Mouse (Mus musculus) intestine, postnatal 0 days (tissue): Measurements from ENCODE around the gene Klk15. TPM values are rescaled to one million over a fixed set of nuclear protein-coding genes. Genes with fewer than 3 reads are reported as not detected.
"Not testable (repeated sequence)": the region's sequence is repeated elsewhere in the genome, so short reads cannot be mapped to it uniquely, and the experiment has no call there.

Experiments used
- ATAC-seq: fragments of 200-750 bp; cut with Nextera tagmentation; 2 replicates; pipeline ENCODE4 v1.8.0; 2017; ENCODE audit warnings: mild to moderate bottlenecking, moderate TSS enrichment, moderate library complexity
- H3K27ac ChIP-seq: fragments of 300-500 bp; sonication (generic); 2 replicates; pipeline ENCODE4 v1.5.1; 2014; ENCODE audit warnings: mild to moderate bottlenecking, low read depth, low read length, moderate library complexity
- H3K27me3 ChIP-seq: fragments of 300-500 bp; sonication (generic); replicated peaks from 2 replicates; pipeline ENCODE4 v1.6.1; 2014; ENCODE audit warnings: low read length, mixed read lengths; ENCODE audit not compliant: control insufficient read depth, insufficient read depth
- H3K36me3 ChIP-seq: fragments of 300-500 bp; sonication (generic); 2 replicates; pipeline ENCODE4 v1.6.1; 2014; ENCODE audit warnings: mild to moderate bottlenecking, moderate library complexity; ENCODE audit not compliant: control insufficient read depth, insufficient read depth
- H3K4me1 ChIP-seq: fragments of 300-500 bp; sonication (generic); replicated peaks from 2 replicates; pipeline ENCODE4 v1.6.1; 2014; ENCODE audit warnings: antibody characterized with exemption, low read length, mixed read lengths; ENCODE audit not compliant: control insufficient read depth, insufficient read depth
- H3K4me2 ChIP-seq: fragments of 300-500 bp; sonication (generic); replicated peaks from 2 replicates; pipeline ENCODE4 v1.6.1; 2014; ENCODE audit warnings: low read depth, mild to moderate bottlenecking, moderate library complexity
- H3K4me3 ChIP-seq: fragments of 300-500 bp; sonication (generic); 2 replicates; pipeline ENCODE4 v1.5.1; 2014; ENCODE audit warnings: low read depth, low read length
- H3K9ac ChIP-seq: fragments of 300-500 bp; sonication (generic); 2 replicates; pipeline ENCODE4 v1.6.1; 2014; ENCODE audit warnings: mild to moderate bottlenecking, low read depth, low read length
- H3K9me3 ChIP-seq: fragments of 300-500 bp; sonication (generic); 2 replicates; pipeline ENCODE4 v1.6.1; 2016; ENCODE audit warnings: mixed run types; ENCODE audit not compliant: control insufficient read depth
- CTCF ChIP-seq: sonication (generic); IDR thresholded peaks from 2 replicates; pipeline ENCODE4 v1.5.1; 2016; ENCODE audit warnings: low read depth, mild to moderate bottlenecking, control low read depth, antibody characterized with exemption, moderate library complexity
- WGBS: fragments of 180-500 bp; shearing (Covaris S2); extraction: QIAGEN DNeasy Blood & Tissue Kit; methylation state at CpG from one replicate; pipeline ENCODE4 v1.1.7; 2014; 5-methylcytosine and 5-hydroxymethylcytosine counted together
- polyA plus RNA-seq: library from polyadenylated mRNA; unstranded; fragments of >200 nt; fragmentation: Nextera tagmentation; extraction: Ambion mirVana; gene quantifications from 2 replicates; pipeline ENCODE4 v1.2.1, GENCODE M21; 2015

Gene Klk15
- polyA plus RNA-seq, 1 experiment from 2014 or later: not detected

GRCm38 (mm10) chr7:43932337-43932736 lies 1.2 kb upstream of the Klk15 start:
- no peaks in the 10 kb centered on the region for H3K9me3 ChIP-seq
- H3K4me1 ChIP-seq: no peaks in the 10 kb centered on the region
- H3K9ac ChIP-seq: no peak overlapping the region
- no peaks in the 10 kb centered on the region for H3K36me3 ChIP-seq
- H3K27ac ChIP-seq: no peak overlapping the region
- H3K4me2 ChIP-seq: no peak overlapping the region
- H3K27me3 ChIP-seq: no peaks in the 10 kb centered on the region
- ATAC-seq: no peak
- 44% methylated on average over 4 of the region's 4 CpGs for WGBS
- no peak overlapping the region for H3K4me3 ChIP-seq
- TF ChIP-seq CTCF: no peak

- no peaks in the 10 kb centered on the region for H3K9me3 ChIP-seq
- no peak overlapping the region for H3K4me3 ChIP-seq
- no peaks in the 10 kb centered on the region for H3K4me1 ChIP-seq
- H3K36me3 ChIP-seq: no peaks in the 10 kb centered on the region
- no peak overlapping the region for H3K9ac ChIP-seq
- no peaks in the 10 kb centered on the region for H3K27me3 ChIP-seq
- no peak for ATAC-seq
- TF ChIP-seq CTCF: no peak
- WGBS: 41% methylated on average over 3 of the region's 3 CpGs
- no peak overlapping the region for H3K27ac ChIP-seq
- H3K4me2 ChIP-seq: no peak overlapping the region
Measured at GRCm38 (mm10) chr7:43934747-43935146, 1.2 kb downstream of the Klk15 start.

- no peaks in the 10 kb centered on the region for H3K9me3 ChIP-seq
- WGBS: 83% methylated on average over 14 of the region's 14 CpGs
- no peak for ATAC-seq
Measured at GRCm38 (mm10) chr7:43936551-43936950, 3.0 kb downstream of the Klk15 start.

GRCm38 (mm10) chr7:43942293-43942692 lies 8.8 kb downstream of the Klk15 start:
- not testable (repeated sequence) for H3K27me3 ChIP-seq, H3K4me1 ChIP-seq, H3K36me3 ChIP-seq, ATAC-seq, H3K4me3 ChIP-seq, H3K9me3 ChIP-seq, H3K4me2 ChIP-seq, H3K27ac ChIP-seq, H3K9ac ChIP-seq
- WGBS: 44% methylated on average over 3 of the region's 3 CpGs

More at GRCm38 (mm10) chr7:43936551-43936950, 3.0 kb downstream of the Klk15 start:
- no peak overlapping the region for H3K27ac ChIP-seq
- TF ChIP-seq CTCF: no peak
- no peak overlapping the region for H3K9ac ChIP-seq
- H3K4me3 ChIP-seq: no peak overlapping the region
- H3K36me3 ChIP-seq: no peaks in the 10 kb centered on the region
- H3K27me3 ChIP-seq: no peaks in the 10 kb centered on the region
- no peaks in the 10 kb centered on the region for H3K4me1 ChIP-seq
- no peak overlapping the region for H3K4me2 ChIP-seq

- no peaks in the 10 kb centered on the region for H3K9me3 ChIP-seq
- H3K36me3 ChIP-seq: no peaks in the 10 kb centered on the region
- no peak overlapping the region for H3K9ac ChIP-seq
- ATAC-seq: no peak
- no peak overlapping the region for H3K4me2 ChIP-seq
- TF ChIP-seq CTCF: no peak
- H3K27ac ChIP-seq: no peak overlapping the region
- H3K4me1 ChIP-seq: no peaks in the 10 kb centered on the region
- H3K4me3 ChIP-seq: no peak overlapping the region
- WGBS: 70% methylated on average over 3 of the region's 3 CpGs
- no peaks in the 10 kb centered on the region for H3K27me3 ChIP-seq
Measured at GRCm38 (mm10) chr7:43944727-43945264, 11.3 kb downstream of the Klk15 start.

GRCm38 (mm10) chr7:43950364-43950763 lies 16.8 kb downstream of the Klk15 start, which contains the start of gene Klk1b8:
TSS of gene Klk1b8 (plus strand) at chr7:43950664.
- 70% methylated on average over 2 of the region's 2 CpGs for WGBS
- no peak for ATAC-seq
- Histone ChIP-seq H3K9ac (no peak within 1 kb of the TSS), H3K27me3 (no peaks in the 10 kb centered on the region), H3K27ac (no peak within 1 kb of the TSS), H3K36me3 (no peaks in the 10 kb centered on the region), H3K4me1 (no peaks in the 10 kb centered on the region), H3K4me2 (no peak within 1 kb of the TSS), H3K4me3 (no peak within 1 kb of the TSS), H3K9me3 (no peaks in the 10 kb centered on the region)
- TF ChIP-seq CTCF: no peak

- ATAC-seq: no peak
- Histone ChIP-seq H3K4me3 (no peak overlapping the region), H3K4me1 (no peaks in the 10 kb centered on the region), H3K36me3 (no peaks in the 10 kb centered on the region), H3K9me3 (no peaks in the 10 kb centered on the region), H3K27ac (no peak overlapping the region), H3K9ac (no peak overlapping the region), H3K4me2 (no peak overlapping the region), H3K27me3 (no peaks in the 10 kb centered on the region)
- no peak for TF ChIP-seq CTCF
- 68% methylated on average over 4 of the region's 4 CpGs for WGBS
Measured at GRCm38 (mm10) chr7:43952703-43953102, 19.2 kb downstream of the Klk15 start.
